Mouse (Mus musculus) right cerebral cortex, postnatal 36 days (tissue): ENCODE results near the gene Ocln.
"Not testable (repeated sequence)": the region's sequence is repeated elsewhere in the genome, so short reads cannot be mapped to it uniquely, and the experiment has no call there.

Experiments
- DNase-seq, 2 experiments: peaks; one replicate each; pipeline ENCODE4 v3.0.0; 2022; ENCODE audit warnings: low spot score in 2 of 2, mixed read lengths in 1 of 2

The Ocln gene

GRCm38 (mm10) chr13:100543011-100543767 lies 9.3 kb downstream of the Ocln start:
- DNase-seq = no peak

GRCm38 (mm10) chr13:100536149-100536548 lies 16.4 kb downstream of the Ocln start:
- no peak for DNase-seq

GRCm38 (mm10) chr13:100532788-100533365 lies 19.6 kb downstream of the Ocln start:
- DNase-seq = no peak

- DNase-seq = no peak
Measured at GRCm38 (mm10) chr13:100526649-100527038, 25.9 kb downstream of the Ocln start.

GRCm38 (mm10) chr13:100525935-100526648 lies 26.4 kb downstream of the Ocln start:
- DNase-seq = no peak

- DNase-seq = no peak
Measured at GRCm38 (mm10) chr13:100524896-100525295, 27.6 kb downstream of the Ocln start.

GRCm38 (mm10) chr13:100523698-100524097 lies 28.8 kb downstream of the Ocln start:
- DNase-seq = no peak

- DNase-seq = no peak
Measured at GRCm38 (mm10) chr13:100521724-100522591, 30.6 kb downstream of the Ocln start.

GRCm38 (mm10) chr13:100519162-100519561 lies 33.4 kb downstream of the Ocln start:
- no peak for DNase-seq

- DNase-seq = no peak
Measured at GRCm38 (mm10) chr13:100518191-100518590, 34.3 kb downstream of the Ocln start.

- no peak for DNase-seq
Measured at GRCm38 (mm10) chr13:100517652-100518153, 34.8 kb downstream of the Ocln start.

GRCm38 (mm10) chr13:100516213-100517105 lies 36.1 kb downstream of the Ocln start:
- DNase-seq = no peak

- no peak for DNase-seq
Measured at GRCm38 (mm10) chr13:100512792-100513191, 39.7 kb downstream of the Ocln start.

GRCm38 (mm10) chr13:100511860-100512364 lies 40.6 kb downstream of the Ocln start:
- no peak for DNase-seq

GRCm38 (mm10) chr13:100511146-100511859 lies 41.2 kb downstream of the Ocln start:
- no peak for DNase-seq

GRCm38 (mm10) chr13:100499625-100500024 lies 52.9 kb downstream of the Ocln start:
- not testable (repeated sequence) for DNase-seq

- DNase-seq = no peak
Measured at GRCm38 (mm10) chr13:100495337-100495736, 57.2 kb downstream of the Ocln start.

GRCm38 (mm10) chr13:100494370-100494769 lies 58.1 kb downstream of the Ocln start:
- not testable (repeated sequence) for DNase-seq

- no peak for DNase-seq
Measured at GRCm38 (mm10) chr13:100493313-100493712, 59.2 kb downstream of the Ocln start.
